Mouse (Mus musculus) thymus, postnatal 0 days (tissue): Measurements from ENCODE around the gene H2afj. TPM values are rescaled to one million over a fixed set of nuclear protein-coding genes. Genes with fewer than 3 reads are reported as not detected.
"Not testable (repeated sequence)": the region's sequence is repeated elsewhere in the genome, so short reads cannot be mapped to it uniquely, and the experiment has no call there.

ENCODE experiments used
- DNase-seq: peaks from one replicate; pipeline ENCODE4 v3.0.0-alpha.2; 2015; ENCODE audit warnings: low spot score
- polyA plus RNA-seq: library from polyadenylated mRNA; unstranded; fragments of >200 nt; fragmentation: Nextera tagmentation; extraction: Ambion mirVana; gene quantifications from 2 replicates; pipeline ENCODE4 v1.2.1, GENCODE M21; 2015

The H2afj gene
- 341 and 352 TPM in 2 replicates for polyA plus RNA-seq

GRCm38 (mm10) chr6:136808014-136808417, at the start of gene H2afj:
H2afj (plus strand) TSS chr6:136808244.
- DNase-seq: peak; percentile 98

DNA sequence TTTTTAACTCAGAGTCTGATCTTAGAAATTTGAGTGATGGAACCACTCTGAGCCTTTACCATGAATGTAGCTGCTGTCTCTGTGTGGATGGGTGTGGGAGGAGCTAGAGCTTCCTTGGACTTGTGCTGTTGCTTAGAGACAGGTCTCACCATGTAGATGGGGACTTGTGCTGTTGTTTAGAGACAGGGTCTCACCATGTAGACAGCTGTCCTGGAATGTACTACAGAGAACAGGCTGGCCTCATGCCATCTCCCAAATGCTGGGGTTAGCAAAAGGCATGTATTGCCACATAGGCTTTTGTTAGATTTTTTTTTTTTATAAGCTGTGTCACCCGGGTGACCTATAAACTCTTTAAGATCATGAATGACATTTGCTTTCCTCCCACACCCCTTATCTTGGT, 44.1 kb upstream of the H2afj start:
- DNase-seq: no peak

DNA sequence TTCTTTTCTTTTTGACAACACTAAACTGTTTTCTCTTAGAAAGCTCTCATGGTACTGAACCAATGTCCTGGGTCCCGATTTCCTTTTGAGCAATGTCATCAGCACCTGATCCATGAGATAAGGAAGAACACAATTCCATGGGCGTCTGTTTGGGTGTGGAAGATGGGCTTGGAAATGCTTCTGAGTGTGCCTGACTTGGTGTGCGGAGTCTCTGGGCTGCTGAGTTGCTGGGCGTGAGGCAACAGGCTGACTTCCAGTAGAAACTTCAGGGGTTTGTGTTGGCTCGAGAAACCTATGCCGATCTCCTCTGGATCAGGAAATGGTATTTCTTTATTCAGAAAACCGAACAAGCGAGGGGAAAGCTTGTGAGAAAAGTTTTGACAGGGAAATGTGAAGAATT, 38.9 kb upstream of the H2afj start:
- DNase-seq: no peak

DNA sequence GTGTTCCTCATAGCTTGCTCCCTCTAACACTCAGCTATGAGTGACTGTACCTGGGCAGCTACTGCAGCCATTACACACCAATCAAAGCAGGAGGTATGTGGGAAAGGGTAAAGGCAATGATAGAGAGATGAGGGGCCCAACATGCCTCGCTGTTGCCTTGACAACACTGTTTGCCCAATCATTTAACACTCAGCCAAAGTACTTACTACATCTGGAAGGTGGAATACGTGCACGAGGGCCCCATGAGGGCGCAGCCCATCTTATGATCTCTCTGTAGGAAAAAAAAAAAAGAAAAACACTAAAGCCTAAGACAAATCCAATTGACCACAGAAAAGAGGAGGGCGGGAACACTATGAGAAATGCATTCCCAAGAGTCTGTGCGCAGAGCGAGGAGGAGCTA, 38.2 kb upstream of the H2afj start:
- no peak for DNase-seq

GRCm38 (mm10) chr6:136776392-136776791, 31.7 kb upstream of the H2afj start:
- DNase-seq: no peak

DNA sequence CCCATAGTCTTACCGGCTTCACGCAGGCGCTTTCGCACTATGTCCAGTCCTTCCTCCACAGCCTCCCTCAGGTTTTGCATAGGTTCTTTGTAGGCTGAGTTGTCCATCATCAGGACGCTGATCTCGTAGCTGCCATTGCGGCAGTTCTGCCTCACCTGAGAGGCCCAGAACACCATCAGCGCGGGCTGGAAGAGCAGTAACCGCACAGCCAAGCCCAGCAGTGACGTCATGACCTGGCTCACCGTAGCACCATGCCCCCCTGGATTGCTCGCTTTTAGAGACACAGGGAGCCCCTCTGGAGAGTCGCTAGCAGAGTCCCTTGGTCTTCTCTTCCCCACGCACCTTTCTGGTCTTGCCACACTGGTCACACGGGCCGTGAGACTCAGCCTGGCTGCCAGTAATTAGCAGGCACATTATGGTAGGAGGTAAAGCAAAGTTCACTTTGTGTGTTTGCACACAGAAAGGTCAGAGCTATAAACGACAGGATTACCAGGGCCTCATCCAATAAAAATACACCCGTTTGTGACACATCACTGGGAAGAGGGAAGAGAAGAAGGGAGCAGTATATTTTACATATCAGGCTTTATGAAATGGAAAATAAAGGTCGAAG, 26.6 kb upstream of the H2afj start, which contains the start of gene Gucy2c:
Gene Gucy2c, minus strand, starts transcription at position 389 of the 610 bp plus-strand sequence.
- DNase-seq: no peak

DNA sequence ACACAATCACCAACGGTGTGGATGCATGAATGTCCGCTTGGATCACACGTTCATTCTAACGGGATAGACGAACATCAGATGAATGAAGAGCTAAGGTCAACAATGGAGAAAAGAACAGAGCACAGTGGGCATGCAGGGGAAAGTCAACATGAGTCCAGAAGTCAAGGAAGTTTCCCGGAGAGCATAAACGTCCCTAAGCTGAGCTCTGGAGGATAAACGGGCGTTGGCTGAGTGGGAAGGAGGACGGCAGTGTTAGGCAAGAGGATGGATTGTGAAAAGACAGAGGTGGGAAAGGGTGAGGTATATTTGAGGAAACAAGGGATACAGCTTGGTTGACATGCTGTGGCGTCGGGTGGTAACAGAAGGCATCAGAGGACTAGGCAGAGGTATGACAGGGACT, 25.9 kb upstream of the H2afj start:
- no peak for DNase-seq

DNA sequence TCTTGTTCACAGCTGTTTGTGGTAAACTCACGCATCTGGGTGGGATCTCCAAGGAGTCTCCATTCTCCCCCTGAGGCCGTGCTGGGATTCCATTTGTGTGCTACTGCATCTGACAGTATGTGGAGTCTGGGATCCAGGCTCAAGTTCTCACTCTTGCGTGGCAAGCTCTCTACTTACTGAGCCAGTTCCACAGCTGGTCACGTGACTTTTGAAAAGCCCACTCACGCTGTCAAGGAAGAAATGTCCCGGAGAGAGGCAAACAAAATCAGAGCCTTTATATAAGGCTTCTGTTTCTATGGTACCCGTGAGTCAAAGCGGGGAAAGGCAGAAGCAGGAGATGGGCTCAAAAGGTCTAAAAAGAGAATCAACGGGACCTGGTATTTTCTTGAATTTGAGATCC, 25.3 kb upstream of the H2afj start:
- DNase-seq: no peak

DNA sequence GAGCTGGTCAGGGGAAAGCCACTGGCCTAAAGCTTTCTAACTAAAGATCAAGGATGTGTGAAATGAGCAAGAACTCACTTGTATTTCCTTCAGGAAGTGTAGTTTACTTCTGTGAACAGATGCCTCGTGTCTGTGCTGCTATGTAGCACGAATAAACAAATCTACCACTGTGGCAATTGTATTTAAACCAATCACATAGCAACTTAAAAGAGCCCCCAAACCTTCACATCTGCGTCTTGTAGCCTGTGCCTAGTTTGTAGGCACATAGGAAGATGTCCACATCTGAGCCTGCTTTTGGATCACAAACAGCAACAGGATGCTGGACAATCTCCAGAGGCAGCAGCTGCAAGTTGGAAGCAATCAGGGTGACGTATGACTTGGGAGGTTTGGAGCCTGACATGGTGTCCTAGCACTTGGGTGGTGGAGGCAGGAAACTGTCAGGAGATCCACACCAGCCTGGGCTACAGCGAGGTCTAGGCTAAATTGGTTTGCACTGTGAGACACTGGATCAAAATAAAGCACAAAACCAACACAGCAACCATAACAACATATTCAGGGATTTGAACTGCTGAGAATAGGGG, 18.6 kb upstream of the H2afj start:
- no peak for DNase-seq

- DNase-seq: peak; percentile 30
Observed at GRCm38 (mm10) chr6:136792884-136793758, 14.9 kb upstream of the H2afj start.

- DNase-seq: no peak
Observed at GRCm38 (mm10) chr6:136793831-136794525, 14.1 kb upstream of the H2afj start.

GRCm38 (mm10) chr6:136795110-136795509, 12.9 kb upstream of the H2afj start:
- DNase-seq: no peak

DNA sequence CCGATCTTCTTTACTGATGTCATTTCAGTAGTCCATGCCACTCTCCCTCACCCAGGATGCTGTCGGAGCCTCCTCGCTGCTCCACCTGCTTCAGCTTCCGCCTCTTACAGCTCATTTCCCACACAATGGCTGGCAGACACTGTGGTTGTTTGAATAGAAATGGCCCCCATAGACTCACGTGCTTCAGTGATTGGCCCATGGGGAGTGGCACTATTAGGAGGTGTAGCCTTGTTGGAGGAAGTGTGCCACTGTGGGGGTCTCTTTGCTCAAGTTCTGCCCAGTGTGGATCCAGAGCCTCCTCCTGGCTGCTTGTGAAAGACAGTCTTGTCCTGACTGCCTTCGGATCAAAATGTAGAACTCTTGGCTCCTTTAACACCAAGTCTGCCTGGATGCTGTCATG, 12.2 kb upstream of the H2afj start:
- no peak for DNase-seq

DNA sequence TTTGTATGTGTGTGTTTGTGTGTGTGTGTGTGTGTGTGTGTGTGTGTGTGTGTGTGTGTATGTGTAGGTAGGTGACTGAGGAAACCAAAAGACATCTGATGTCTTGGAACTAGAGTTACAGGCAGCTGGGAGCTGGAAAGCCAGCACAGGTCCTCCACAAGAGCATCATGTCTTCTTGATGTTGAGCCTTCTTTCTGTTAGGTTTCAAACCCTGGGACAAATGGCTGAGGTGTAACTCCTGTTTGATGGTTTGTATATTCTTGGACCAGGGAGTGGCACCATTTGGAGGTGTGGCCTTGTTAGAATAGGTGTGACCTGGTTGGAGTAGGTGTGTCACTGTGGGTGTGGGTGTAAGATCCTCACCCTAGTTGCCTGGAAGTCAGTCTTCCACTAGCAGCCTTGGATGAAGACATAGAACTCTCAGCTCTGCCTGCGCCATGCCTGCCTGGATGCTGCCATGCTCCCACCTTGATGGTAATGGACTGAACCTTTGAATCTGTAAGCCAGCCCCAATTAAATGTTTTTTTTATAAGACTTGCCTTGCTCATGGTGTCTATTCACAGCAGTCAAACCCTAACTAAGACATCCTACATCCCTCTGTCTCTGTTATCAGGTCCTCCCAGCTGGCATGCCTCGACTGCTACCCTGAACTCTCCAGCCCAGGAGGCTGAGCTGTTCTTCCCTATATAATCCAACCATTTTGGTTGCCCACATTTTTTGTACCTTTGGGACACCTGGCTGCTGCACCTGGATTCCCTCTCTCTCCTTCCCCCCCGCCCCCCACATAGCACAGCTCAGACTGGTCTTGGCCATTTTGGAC, 10.0 kb upstream of the H2afj start:
- DNase-seq: not testable (repeated sequence)

GRCm38 (mm10) chr6:136800710-136801109, 7.3 kb upstream of the H2afj start:
- no peak for DNase-seq

DNA sequence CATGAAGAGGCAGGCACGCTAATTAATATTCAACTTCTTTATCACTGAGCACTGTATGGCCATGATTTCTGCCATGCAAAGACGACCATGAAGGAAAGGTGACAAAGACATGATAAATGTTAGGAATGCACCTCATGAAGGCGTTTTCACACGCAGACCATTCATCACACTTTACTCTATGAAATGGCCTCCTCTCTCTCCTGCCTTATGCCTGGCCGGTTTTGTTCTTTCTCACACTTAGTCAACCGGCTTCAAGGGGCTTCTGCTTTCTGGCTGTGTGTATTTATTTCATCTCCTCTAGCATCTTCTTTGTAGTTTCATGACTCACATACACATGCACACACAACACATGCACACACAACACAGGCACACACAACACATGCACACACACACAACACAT, 6.8 kb upstream of the H2afj start:
- DNase-seq: no peak

DNA sequence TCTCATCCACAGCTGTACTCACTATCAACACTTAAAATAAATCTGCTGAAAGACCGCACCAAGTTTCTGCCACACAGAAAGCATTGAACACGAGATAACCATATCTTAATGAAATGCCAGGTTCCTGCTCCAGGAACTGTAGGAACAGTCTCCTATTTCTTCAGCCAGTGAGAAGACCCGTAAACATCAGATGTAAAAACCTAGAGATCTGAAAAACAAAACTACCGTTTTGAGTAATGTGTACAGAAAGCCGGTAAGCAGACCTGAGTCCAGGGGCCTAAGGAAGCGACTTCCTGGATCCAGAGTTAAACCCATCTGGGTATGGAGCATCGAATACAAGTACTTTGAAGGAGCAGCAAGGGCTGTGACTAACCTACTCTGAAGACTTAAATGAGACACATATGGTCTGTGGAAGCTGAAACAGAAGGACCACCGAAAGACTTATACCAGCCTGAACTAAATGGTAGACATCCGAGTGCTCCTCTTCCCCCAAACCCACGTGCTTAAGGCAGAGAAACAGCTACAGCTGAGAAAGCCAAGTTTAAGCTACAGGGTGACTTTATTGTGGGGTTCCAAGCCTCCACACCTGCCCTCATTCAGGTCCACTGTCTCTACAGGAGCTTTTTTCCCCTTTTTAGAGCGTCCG, 4.8 kb upstream of the H2afj start:
- no peak for DNase-seq

- DNase-seq: peak; percentile 93
Observed at GRCm38 (mm10) chr6:136803739-136804633, 4.1 kb upstream of the H2afj start, which contains the start of gene Hist4h4. Hist4h4 (minus strand) TSS chr6:136804415.
